Mouse (Mus musculus) forebrain, embryonic 13.5 days (tissue): Measurements from ENCODE around the gene Snapc4. TPM values are rescaled to one million over a fixed set of nuclear protein-coding genes. Genes with fewer than 3 reads are reported as not detected.
A peak's percentile ranks its signal among the peaks of the same experiment; 100 is the strongest.

Experiments
- ATAC-seq: fragments of 200-750 bp; cut with Nextera tagmentation; 2 replicates; pipeline ENCODE4 v1.8.0; 2017
- H3K27ac ChIP-seq: fragments of 300-500 bp; sonication (generic); 2 replicates; pipeline ENCODE4 v1.5.1; 2015; ENCODE audit warnings: inconsistent platforms, mild to moderate bottlenecking, moderate library complexity
- H3K27me3 ChIP-seq: fragments of 300-500 bp; sonication (generic); 2 replicates; pipeline ENCODE4 v1.6.1; 2015; ENCODE audit warnings: mild to moderate bottlenecking, inconsistent platforms
- H3K36me3 ChIP-seq: fragments of 300-500 bp; sonication (generic); 2 replicates; pipeline ENCODE4 v1.6.1; 2015; ENCODE audit warnings: mild to moderate bottlenecking, inconsistent platforms; ENCODE audit not compliant: poor library complexity, severe bottlenecking
- H3K4me1 ChIP-seq: fragments of 300-500 bp; sonication (generic); 2 replicates; pipeline ENCODE4 v1.6.1; 2015; ENCODE audit warnings: inconsistent platforms
- H3K4me2 ChIP-seq: fragments of 300-500 bp; sonication (generic); 2 replicates; pipeline ENCODE4 v1.6.1; 2015; ENCODE audit warnings: inconsistent platforms, mild to moderate bottlenecking, moderate library complexity
- H3K4me3 ChIP-seq: fragments of 300-500 bp; sonication (generic); 2 replicates; pipeline ENCODE4 v1.5.1; 2015; ENCODE audit warnings: mild to moderate bottlenecking, inconsistent platforms
- H3K9ac ChIP-seq: fragments of 300-500 bp; sonication (generic); 2 replicates; pipeline ENCODE4 v1.6.1; 2015; ENCODE audit warnings: mild to moderate bottlenecking, inconsistent platforms
- H3K9me3 ChIP-seq: fragments of 300-500 bp; sonication (generic); replicated peaks from 2 replicates; pipeline ENCODE4 v1.6.1; 2016; ENCODE audit warnings: inconsistent platforms
- WGBS: fragments of 180-500 bp; shearing (Covaris S2); methylation state at CpG from one replicate; pipeline ENCODE4 v1.1.7; 2015; 5-methylcytosine and 5-hydroxymethylcytosine counted together
- polyA plus RNA-seq: library from polyadenylated mRNA; unstranded; fragments of >200 nt; fragmentation: Nextera tagmentation; extraction: Ambion mirVana; gene quantifications from 2 replicates; pipeline ENCODE4 v1.2.1, GENCODE M21; 2015

The Snapc4 gene
- polyA plus RNA-seq, 1 experiment from 2014 or later = 25.1 TPM

GRCm38 (mm10) chr2:26327852-26328251 lies 52.6 kb downstream of the Snapc4 start:
- Histone ChIP-seq H3K9me3 (no peaks in the 10 kb centered on the region), H3K27me3 (no peaks in the 10 kb centered on the region), H3K4me3 (no peak overlapping the region), H3K4me2 (no peak overlapping the region), H3K36me3 (peaks cover 89% of the 10 kb centered on the region), H3K9ac (no peak overlapping the region), H3K4me1 (no peaks in the 10 kb centered on the region), H3K27ac (no peak overlapping the region)
- ATAC-seq = no peak
- 84% methylated on average over 4 of the region's 4 CpGs for WGBS

GRCm38 (mm10) chr2:26325386-26326181 lies 54.9 kb downstream of the Snapc4 start:
- ATAC-seq = peak; percentile 74
- Histone ChIP-seq H3K9me3 (no peaks in the 10 kb centered on the region), H3K4me1 (no peaks in the 10 kb centered on the region), H3K9ac (no peak overlapping the region), H3K4me2 (no peak overlapping the region), H3K4me3 (no peak overlapping the region), H3K27me3 (no peaks in the 10 kb centered on the region), H3K36me3 (peaks cover 81% of the 10 kb centered on the region), H3K27ac (no peak overlapping the region)
- WGBS = 63% methylated on average over 15 of the region's 15 CpGs

- no peak for ATAC-seq
- Histone ChIP-seq H3K36me3 (peaks cover 74% of the 10 kb centered on the region), H3K9ac (no peak overlapping the region), H3K9me3 (no peaks in the 10 kb centered on the region), H3K4me3 (no peak overlapping the region), H3K4me1 (peaks cover 6% of the 10 kb centered on the region), H3K27ac (no peak overlapping the region), H3K27me3 (no peaks in the 10 kb centered on the region), H3K4me2 (no peak overlapping the region)
- WGBS = 90% methylated on average over 2 of the region's 2 CpGs
Observed at GRCm38 (mm10) chr2:26324917-26325316, 55.5 kb downstream of the Snapc4 start.

GRCm38 (mm10) chr2:26323589-26324325 lies 56.7 kb downstream of the Snapc4 start:
- WGBS = 93% methylated on average over 13 of the region's 13 CpGs
- peaks cover 76% of the 10 kb centered on the region for H3K36me3 ChIP-seq

GRCm38 (mm10) chr2:26320245-26321185 lies 59.9 kb downstream of the Snapc4 start:
- no peak overlapping the region for H3K9ac ChIP-seq
- ATAC-seq = no peak
- H3K4me3 ChIP-seq = no peak overlapping the region
- peaks cover 41% of the 10 kb centered on the region for H3K4me1 ChIP-seq
- peaks cover 51% of the 10 kb centered on the region for H3K36me3 ChIP-seq
- 87% methylated on average over 14 of the region's 14 CpGs for WGBS
- H3K4me2 ChIP-seq = no peak overlapping the region
- H3K27ac ChIP-seq = no peak overlapping the region
- H3K9me3 ChIP-seq = no peaks in the 10 kb centered on the region
- no peaks in the 10 kb centered on the region for H3K27me3 ChIP-seq

More at GRCm38 (mm10) chr2:26323589-26324325, 56.7 kb downstream of the Snapc4 start:
- no peak overlapping the region for H3K9ac ChIP-seq
- H3K4me1 ChIP-seq = peaks cover 15% of the 10 kb centered on the region
- H3K4me3 ChIP-seq = no peak overlapping the region
- H3K9me3 ChIP-seq = no peaks in the 10 kb centered on the region
- H3K4me2 ChIP-seq = no peak overlapping the region
- no peak overlapping the region for H3K27ac ChIP-seq
- no peaks in the 10 kb centered on the region for H3K27me3 ChIP-seq
- no peak for ATAC-seq

GRCm38 (mm10) chr2:26319519-26320244 lies 60.8 kb downstream of the Snapc4 start:
- H3K27ac ChIP-seq = no peak overlapping the region
- peaks cover 45% of the 10 kb centered on the region for H3K4me1 ChIP-seq
- no peak overlapping the region for H3K4me3 ChIP-seq
- H3K9me3 ChIP-seq = no peaks in the 10 kb centered on the region
- WGBS = 92% methylated on average over 13 of the region's 13 CpGs
- H3K9ac ChIP-seq = no peak overlapping the region
- H3K27me3 ChIP-seq = no peaks in the 10 kb centered on the region
- no peak overlapping the region for H3K4me2 ChIP-seq
- H3K36me3 ChIP-seq = peaks cover 43% of the 10 kb centered on the region
- no peak for ATAC-seq

- H3K27ac ChIP-seq = no peak overlapping the region
- H3K27me3 ChIP-seq = no peaks in the 10 kb centered on the region
- H3K4me1 ChIP-seq = peaks cover 46% of the 10 kb centered on the region
- H3K4me2 ChIP-seq = no peak overlapping the region
- H3K4me3 ChIP-seq = no peak overlapping the region
- H3K9ac ChIP-seq = peak overlapping the region; percentile 43; the same call in 1 of the 2 replicates
- H3K36me3 ChIP-seq = peaks cover 37% of the 10 kb centered on the region
- H3K9me3 ChIP-seq = no peaks in the 10 kb centered on the region
- no peak for ATAC-seq
- 90% methylated on average over 9 of the region's 9 CpGs for WGBS
Observed at GRCm38 (mm10) chr2:26319109-26319508, 61.3 kb downstream of the Snapc4 start.

GRCm38 (mm10) chr2:26317991-26318672 lies 62.3 kb downstream of the Snapc4 start:
- H3K27me3 ChIP-seq = no peaks in the 10 kb centered on the region
- H3K36me3 ChIP-seq = peaks cover 27% of the 10 kb centered on the region
- no peaks in the 10 kb centered on the region for H3K9me3 ChIP-seq
- peak overlapping the region; percentile 94 for H3K9ac ChIP-seq
- 89% methylated on average over 3 of the region's 3 CpGs for WGBS
- peaks cover 46% of the 10 kb centered on the region for H3K4me1 ChIP-seq
- no peak for ATAC-seq
- no peak overlapping the region for H3K27ac ChIP-seq
- H3K4me3 ChIP-seq = peak overlapping the region; percentile 93; the same call in 1 of the 2 replicates
- peak overlapping the region; percentile 95 for H3K4me2 ChIP-seq

- peak overlapping the region; percentile 95 for H3K4me2 ChIP-seq
- H3K4me3 ChIP-seq = peak overlapping the region; percentile 93
- H3K27me3 ChIP-seq = no peaks in the 10 kb centered on the region
- H3K9ac ChIP-seq = peak overlapping the region; percentile 94
- H3K9me3 ChIP-seq = no peaks in the 10 kb centered on the region
- H3K27ac ChIP-seq = peak overlapping the region; percentile 95; the same call in 1 of the 2 replicates
- ATAC-seq = no peak
- 74% methylated on average over 3 of the region's 3 CpGs for WGBS
- peaks cover 46% of the 10 kb centered on the region for H3K4me1 ChIP-seq
- H3K36me3 ChIP-seq = peaks cover 21% of the 10 kb centered on the region
Observed at GRCm38 (mm10) chr2:26317371-26317770, 63.1 kb downstream of the Snapc4 start.

- Histone ChIP-seq H3K4me3 (peak overlapping the region; percentile 93), H3K27ac (peak overlapping the region; percentile 95), H3K36me3 (peaks cover 15% of the 10 kb centered on the region), H3K9ac (peak overlapping the region; percentile 94), H3K27me3 (no peaks in the 10 kb centered on the region), H3K9me3 (no peaks in the 10 kb centered on the region), H3K4me1 (peaks cover 46% of the 10 kb centered on the region), H3K4me2 (peak overlapping the region; percentile 95)
- ATAC-seq = no peak
- 44% methylated on average over 9 of the region's 9 CpGs for WGBS
Observed at GRCm38 (mm10) chr2:26316576-26317246, 63.7 kb downstream of the Snapc4 start.
